Mouse (Mus musculus) heart, postnatal 0 days (tissue): ENCODE results near the gene Gtf2h1. TPM values are rescaled to one million over a fixed set of nuclear protein-coding genes. Genes with fewer than 3 reads are reported as not detected.

Source experiments
- ATAC-seq: fragments of 200-750 bp; cut with Nextera tagmentation; 2 replicates; pipeline ENCODE4 v1.8.0; 2017; ENCODE audit warnings: low read depth, moderate number of reproducible peaks, moderate library complexity; ENCODE audit not compliant: insufficient read depth
- DNase-seq: peaks from one replicate; pipeline ENCODE4 v3.0.0-alpha.2; 2016; ENCODE audit warnings: low spot score
- H3K27ac ChIP-seq: fragments of 300-500 bp; sonication (generic); 2 replicates; pipeline ENCODE4 v1.5.1; 2014; ENCODE audit warnings: low read depth, mild to moderate bottlenecking
- H3K27me3 ChIP-seq: fragments of 300-500 bp; sonication (generic); 2 replicates; pipeline ENCODE4 v1.6.1; 2014; ENCODE audit warnings: low read length, mixed read lengths; ENCODE audit not compliant: control insufficient read depth, insufficient read depth
- H3K36me3 ChIP-seq: fragments of 300-500 bp; sonication (generic); replicated peaks from 2 replicates; pipeline ENCODE4 v1.6.1; 2014; ENCODE audit warnings: low read length, mixed read lengths; ENCODE audit not compliant: control insufficient read depth, insufficient read depth
- H3K4me1 ChIP-seq: fragments of 300-500 bp; sonication (generic); 2 replicates; pipeline ENCODE4 v1.6.1; 2014; ENCODE audit warnings: antibody characterized with exemption; ENCODE audit not compliant: control insufficient read depth, insufficient read depth
- H3K4me2 ChIP-seq: fragments of 300-500 bp; sonication (generic); 2 replicates; pipeline ENCODE4 v1.6.1; 2014; ENCODE audit warnings: low read depth, mild to moderate bottlenecking, low read length, moderate library complexity
- H3K4me3 ChIP-seq: fragments of 300-500 bp; sonication (generic); 2 replicates; pipeline ENCODE4 v1.5.1; 2014; ENCODE audit warnings: low read depth, low read length
- H3K9ac ChIP-seq: fragments of 300-500 bp; sonication (generic); replicated peaks from 2 replicates; pipeline ENCODE4 v1.6.1; 2014; ENCODE audit warnings: low read depth, low read length, mixed read lengths
- H3K9me3 ChIP-seq: fragments of 300-500 bp; sonication (generic); replicated peaks from 2 replicates; pipeline ENCODE4 v1.6.1; 2016; ENCODE audit warnings: low read length; ENCODE audit not compliant: control insufficient read depth
- CTCF ChIP-seq: IDR thresholded peaks from 2 replicates; pipeline ENCODE4 v1.5.1; 2016; ENCODE audit warnings: antibody characterized with exemption, control low read depth, low read depth
- EP300 ChIP-seq: IDR thresholded peaks from 2 replicates; pipeline ENCODE4 v1.6.1; 2016; ENCODE audit warnings: antibody characterized with exemption, low read depth
- WGBS: fragments of 180-500 bp; shearing (Covaris S2); extraction: QIAGEN DNeasy Blood & Tissue Kit; methylation state at CpG from one replicate; pipeline ENCODE4 v1.1.7; 2014; 5-methylcytosine and 5-hydroxymethylcytosine counted together
- polyA plus RNA-seq: library from polyadenylated mRNA; unstranded; fragments of >200 nt; fragmentation: Nextera tagmentation; extraction: Ambion mirVana; gene quantifications from 2 replicates; pipeline ENCODE4 v1.2.1, GENCODE M21; 2015
- total RNA-seq: library from RNA; depleted of rRNA; stranded (reverse); fragments of >200 nt; gene quantifications from 2 replicates; pipeline ENCODE4 v1.2.3, GENCODE M21; 2014; ENCODE audit warnings: low replicate concordance

Gtf2h1 gene
- total and polyA plus RNA-seq, 2 experiments from 2014 or later, result 22.8 to 29.0 TPM

- Histone ChIP-seq H3K27ac (peak overlapping the region; percentile 84), H3K27me3 (no peaks in the 10 kb centered on the region), H3K4me1 (peaks cover 17% of the 10 kb centered on the region), H3K4me2 (peak overlapping the region; percentile 33), H3K36me3 (no peaks in the 10 kb centered on the region), H3K4me3 (no peak overlapping the region), H3K9me3 (no peaks in the 10 kb centered on the region), H3K9ac (no peak overlapping the region)
- no peak for TF ChIP-seq CTCF
- TF ChIP-seq EP300, result no peak
- DNase-seq, result peak; percentile 65
- WGBS, result 12% methylated on average over 8 of the region's 9 CpGs
- ATAC-seq, result peak; percentile 57
Measured at GRCm38 (mm10) chr7:46838104-46838671, 42.3 kb downstream of the Gtf2h1 start.

GRCm38 (mm10) chr7:46838891-46839302 is 43.0 kb downstream of the Gtf2h1 start:
- no peak overlapping the region for H3K4me3 ChIP-seq
- H3K27me3 ChIP-seq, result no peaks in the 10 kb centered on the region
- no peaks in the 10 kb centered on the region for H3K36me3 ChIP-seq
- peak overlapping the region; percentile 33 for H3K4me2 ChIP-seq
- H3K27ac ChIP-seq, result peak overlapping the region; percentile 84
- ATAC-seq, result peak; percentile 73
- peak; percentile 72 for DNase-seq
- no peak for TF ChIP-seq CTCF
- no peak for TF ChIP-seq EP300
- no peak overlapping the region for H3K9ac ChIP-seq
- H3K4me1 ChIP-seq, result peaks cover 17% of the 10 kb centered on the region
- 23% methylated on average over 8 of the region's 8 CpGs for WGBS
- H3K9me3 ChIP-seq, result no peaks in the 10 kb centered on the region

GRCm38 (mm10) chr7:46839446-46839845 is 43.5 kb downstream of the Gtf2h1 start:
- Histone ChIP-seq H3K36me3 (no peaks in the 10 kb centered on the region), H3K4me1 (peaks cover 17% of the 10 kb centered on the region), H3K4me3 (no peak overlapping the region), H3K27ac (peak overlapping the region; percentile 84), H3K27me3 (no peaks in the 10 kb centered on the region), H3K4me2 (peak overlapping the region; percentile 33; the same call in 1 of the 2 replicates), H3K9ac (no peak overlapping the region), H3K9me3 (no peaks in the 10 kb centered on the region)
- 33% methylated on average over 7 of the region's 7 CpGs for WGBS
- DNase-seq, result no peak
- no peak for ATAC-seq
- TF ChIP-seq CTCF (no peak), EP300 (no peak)

- Histone ChIP-seq H3K4me1 (peaks cover 19% of the 10 kb centered on the region), H3K4me2 (no peak overlapping the region)
Measured at GRCm38 (mm10) chr7:46839861-46840260, 44.0 kb downstream of the Gtf2h1 start.

GRCm38 (mm10) chr7:46840326-46840725 is 44.4 kb downstream of the Gtf2h1 start:
- H3K4me3 ChIP-seq, result no peak overlapping the region
- no peaks in the 10 kb centered on the region for H3K27me3 ChIP-seq
- no peak overlapping the region for H3K9ac ChIP-seq
- 73% methylated on average over 4 of the region's 4 CpGs for WGBS
- TF ChIP-seq EP300, result no peak
- TF ChIP-seq CTCF, result no peak
- no peak overlapping the region for H3K27ac ChIP-seq
- no peak overlapping the region for H3K4me2 ChIP-seq
- peaks cover 24% of the 10 kb centered on the region for H3K4me1 ChIP-seq
- H3K9me3 ChIP-seq, result no peaks in the 10 kb centered on the region
- DNase-seq (no peak), ATAC-seq (no peak)
- H3K36me3 ChIP-seq, result no peaks in the 10 kb centered on the region

More at GRCm38 (mm10) chr7:46839861-46840260, 44.0 kb downstream of the Gtf2h1 start:
- Histone ChIP-seq H3K27me3 (no peaks in the 10 kb centered on the region), H3K9ac (no peak overlapping the region), H3K36me3 (no peaks in the 10 kb centered on the region), H3K9me3 (no peaks in the 10 kb centered on the region), H3K4me3 (no peak overlapping the region), H3K27ac (peak overlapping the region; percentile 84; the same call in 1 of the 2 replicates)
- WGBS, result 80% methylated on average over 5 of the region's 5 CpGs
- no peak for DNase-seq
- TF ChIP-seq EP300 (no peak), CTCF (no peak)
- no peak for ATAC-seq
